ENCODE assay signal across 9 mouse cellular contexts in genomic region chr6:77257358-77258105, GRCm38 (mm10). TPM values are rescaled to one million over a fixed set of nuclear protein-coding genes. Genes with fewer than 3 reads are reported as not detected.
DNase-seq lines count a peak whose midpoint lies in the region; ATAC-seq lines count a peak whose summit lies in the region.
"Had no signal": no experiment of that assay in that cellular context is flagged by ENCODE, and none has a peak within 500 bp of the region (broad histone marks: within the 10 kb centered on the region; RNA-seq: fewer than 3 reads in every experiment).

No protein-coding gene starts in this region.

- peak; percentile 30 for DNase-seq in adrenal gland, postnatal 10 days
- no peak for DNase-seq in adrenal gland, adult 2 months
- DNase-seq in mesoderm, embryonic 11.5 days (ENCODE audit: low read depth, low spot score): peak; percentile 6

- no peaks in the 10 kb centered on the region for H3K4me1 ChIP-seq in hindbrain, embryonic 16.5 days (ENCODE audit: control insufficient read depth, insufficient read depth, low read depth, low read length)
- H3K4me1 ChIP-seq in hindbrain, embryonic 13.5 days (replicated peaks): no peaks in the 10 kb centered on the region
- no peaks in the 10 kb centered on the region for H3K4me1 ChIP-seq in midbrain, embryonic 16.5 days (ENCODE audit: control insufficient read depth, insufficient read depth, low read length)
- H3K4me1 ChIP-seq in midbrain, embryonic 15.5 days: peaks cover 3% of the 10 kb centered on the region; the same call in 1 of the 2 replicates

- no peaks in the 10 kb centered on the region for H3K36me3 ChIP-seq in hindbrain, embryonic 16.5 days (ENCODE audit: control insufficient read depth, insufficient read depth, low read length)
- H3K36me3 ChIP-seq in hindbrain, embryonic 13.5 days: no peaks in the 10 kb centered on the region
- H3K36me3 ChIP-seq in midbrain, embryonic 16.5 days (ENCODE audit: control insufficient read depth, insufficient read depth, low read length): no peaks in the 10 kb centered on the region
- H3K36me3 ChIP-seq in midbrain, embryonic 15.5 days (replicated peaks): no peaks in the 10 kb centered on the region

- no peak overlapping the region for H3K9ac ChIP-seq in hindbrain, embryonic 16.5 days (ENCODE audit: low read depth, low read length)
- H3K9ac ChIP-seq in hindbrain, embryonic 13.5 days: no peak overlapping the region
- H3K9ac ChIP-seq in midbrain, embryonic 16.5 days (ENCODE audit: low read depth, low read length): no peak overlapping the region
- no peak overlapping the region for H3K9ac ChIP-seq in midbrain, embryonic 15.5 days

- WGBS in hindbrain, embryonic 16.5 days: 36% methylated on average over 7 of the region's 7 CpGs
- WGBS in hindbrain, embryonic 13.5 days: 43% methylated on average over 7 of the region's 7 CpGs
- WGBS in midbrain, embryonic 16.5 days: 43% methylated on average over 7 of the region's 7 CpGs
- 44% methylated on average over 7 of the region's 7 CpGs for WGBS in midbrain, embryonic 15.5 days

- no peaks in the 10 kb centered on the region for H3K27me3 ChIP-seq in hindbrain, embryonic 16.5 days (replicated peaks; ENCODE audit: control insufficient read depth, insufficient read depth, low read length)
- no peaks in the 10 kb centered on the region for H3K27me3 ChIP-seq in hindbrain, embryonic 13.5 days
- H3K27me3 ChIP-seq in midbrain, embryonic 16.5 days (ENCODE audit: control insufficient read depth, insufficient read depth, low read depth, low read length): no peaks in the 10 kb centered on the region
- no peaks in the 10 kb centered on the region for H3K27me3 ChIP-seq in midbrain, embryonic 15.5 days (replicated peaks)

- H3K27ac ChIP-seq in hindbrain, embryonic 16.5 days (ENCODE audit: low read depth, low read length): no peak overlapping the region
- H3K27ac ChIP-seq in hindbrain, embryonic 13.5 days: no peak overlapping the region
- H3K27ac ChIP-seq in midbrain, embryonic 16.5 days (ENCODE audit: low read length): 0 out of 2 replicates have a peak overlapping the region, but pooled peaks have one; percentile 17
- H3K27ac ChIP-seq in midbrain, embryonic 15.5 days: no peak overlapping the region

- H3K4me2 ChIP-seq in hindbrain, embryonic 16.5 days (ENCODE audit: low read length): no peak overlapping the region
- H3K4me2 ChIP-seq in hindbrain, embryonic 13.5 days: no peak overlapping the region
- H3K4me2 ChIP-seq in midbrain, embryonic 16.5 days (ENCODE audit: low read length): no peak overlapping the region
- no peak overlapping the region for H3K4me2 ChIP-seq in midbrain, embryonic 15.5 days

- ATAC-seq in hindbrain, embryonic 16.5 days: 0 out of 2 replicates have a peak, but pooled peaks have one; percentile 58
- no peak for ATAC-seq in hindbrain, embryonic 13.5 days (ENCODE audit: low FRiP score)
- ATAC-seq in midbrain, embryonic 16.5 days: no peak
- no peak for ATAC-seq in midbrain, embryonic 15.5 days (replicated peaks)
- no peak for ATAC-seq in megakaryocyte-erythroid progenitor cell, adult 5-6 weeks (replicated peaks; ENCODE audit: low FRiP score, low TSS enrichment, poor library complexity, severe bottlenecking)

- H3K9me3 ChIP-seq in hindbrain, embryonic 16.5 days (ENCODE audit: control insufficient read depth, low read length): no peaks in the 10 kb centered on the region
- H3K9me3 ChIP-seq in hindbrain, embryonic 13.5 days: no peaks in the 10 kb centered on the region
- H3K9me3 ChIP-seq in midbrain, embryonic 16.5 days (replicated peaks; ENCODE audit: control insufficient read depth, low read length, poor library complexity, severe bottlenecking): no peaks in the 10 kb centered on the region
- no peaks in the 10 kb centered on the region for H3K9me3 ChIP-seq in midbrain, embryonic 15.5 days

- H3K4me3 ChIP-seq in hindbrain, embryonic 16.5 days (ENCODE audit: low read length): no peak overlapping the region
- H3K4me3 ChIP-seq in hindbrain, embryonic 13.5 days: no peak overlapping the region
- no peak overlapping the region for H3K4me3 ChIP-seq in midbrain, embryonic 16.5 days (ENCODE audit: low read depth, low read length)
- H3K4me3 ChIP-seq in midbrain, embryonic 15.5 days: no peak overlapping the region
- H3K4me3 ChIP-seq: erythroblast, embryonic 14.5 days had no signal

RNA-seq across cellular contexts. Expression of gene Lrrtm1, which starts 15.0 kb away (rescaled TPM):
- total RNA-seq in adrenal gland, postnatal 10 days (2021): 1 to 10 TPM in 1 of 2 experiments, under 1 TPM in 1; 0.84 to 1.2 TPM
- under 1 TPM; 0.17 to 0.59 TPM for total RNA-seq in adrenal gland, adult 2 months (2021)
- 0.65 and 1.1 TPM in 2 replicates for polyA plus RNA-seq in adrenal gland, adult 2 months (2012; rRNA removed)
- polyA plus RNA-seq in hindbrain, embryonic 16.5 days (2015; fragmentation: Nextera tagmentation; extraction: Ambion mirVana): 63.6 and 63.7 TPM in 2 replicates
- 34.1 and 37.9 TPM in 2 replicates for polyA plus RNA-seq in hindbrain, embryonic 13.5 days (2015; fragmentation: Nextera tagmentation; extraction: Ambion mirVana)
- polyA plus RNA-seq in midbrain, embryonic 16.5 days (2015; fragmentation: Nextera tagmentation; extraction: Ambion mirVana): 53.1 and 60.7 TPM in 2 replicates
- polyA plus RNA-seq in midbrain, embryonic 15.5 days (2015; fragmentation: Nextera tagmentation; extraction: Ambion mirVana): 51.1 and 51.7 TPM in 2 replicates
- not detected in 2 replicates for total RNA-seq in megakaryocyte-erythroid progenitor cell, adult 5-6 weeks (2014; fragmentation: Nextera tagmentation)
- not detected in 2 replicates for total RNA-seq in megakaryocyte-erythroid progenitor cell, adult 5-6 weeks (2017)
- polyA plus RNA-seq: erythroblast, embryonic 14.5 days had no signal

Comparison
In these comparisons a context has a peak if more than half of its experiments do, and no peak if none do; other contexts are left out.
1. RNA of gene Lrrtm1, which starts 15.0 kb away (polyA plus RNA-seq): 63.6 to 63.7 TPM in hindbrain, embryonic 16.5 days, 53.1 to 60.7 TPM in midbrain, embryonic 16.5 days, 51.1 to 51.7 TPM in midbrain, embryonic 15.5 days and 34.1 to 37.9 TPM in hindbrain, embryonic 13.5 days; 0.65 to 1.1 TPM in adrenal gland, adult 2 months; every median in the first group is over 10 times any median in the second.